ENCODE assay signal across 8 mouse cellular contexts in genomic region chr11:88164801-88165377, GRCm38 (mm10). TPM values are rescaled to one million over a fixed set of nuclear protein-coding genes. Genes with fewer than 3 reads are reported as not detected.
DNase-seq lines count a peak whose midpoint lies in the region; ATAC-seq lines count a peak whose summit lies in the region.

No protein-coding gene starts in this region.

- H3K27me3 ChIP-seq in embryonic facial prominence, embryonic 15.5 days: peaks cover 5% of the 10 kb centered on the region
- H3K27me3 ChIP-seq in limb, embryonic 13.5 days: peaks cover 22% of the 10 kb centered on the region
- no peaks in the 10 kb centered on the region for H3K27me3 ChIP-seq in stomach, embryonic 14.5 days (ENCODE audit: control insufficient read depth, insufficient read depth, low read length)

- intact Hi-C loops in heart, postnatal 25 days (cut with DNase I): loop anchor here (2.0 to 5.0 kb wide), 2 partner anchors 18 to 32 kb away; no protein-coding TSS in a partner anchor

- peaks cover 4% of the 10 kb centered on the region; the same call in 1 of the 2 replicates for H3K36me3 ChIP-seq in embryonic facial prominence, embryonic 15.5 days
- no peaks in the 10 kb centered on the region for H3K36me3 ChIP-seq in limb, embryonic 13.5 days
- no peaks in the 10 kb centered on the region for H3K36me3 ChIP-seq in stomach, embryonic 14.5 days (ENCODE audit: control insufficient read depth, insufficient read depth, low read length)

- H3K4me2 ChIP-seq in embryonic facial prominence, embryonic 15.5 days (replicated peaks): no peak overlapping the region
- H3K4me2 ChIP-seq in limb, embryonic 13.5 days (replicated peaks): peak overlapping the region; percentile 23
- no peak overlapping the region for H3K4me2 ChIP-seq in stomach, embryonic 14.5 days (replicated peaks; ENCODE audit: low read depth, low read length)

- DNase-seq in MN1 (ENCODE audit: low spot score): peak; percentile 44
- DNase-seq in adrenal gland, adult 2 months: peak; percentile 96
- DNase-seq in heart, postnatal 25 days (ENCODE audit: low spot score): peak; percentile 72
- no peak for DNase-seq in right cerebral cortex, postnatal 36 days (ENCODE audit: low spot score in 2 of 2)
- DNase-seq in layer of hippocampus, adult 18-20 months (ENCODE audit: low spot score in 2 of 2): no peak

- H3K27ac ChIP-seq in embryonic facial prominence, embryonic 15.5 days (replicated peaks): peak overlapping the region; percentile 88
- H3K27ac ChIP-seq in limb, embryonic 13.5 days: peak overlapping the region; percentile 77
- peak overlapping the region; percentile 81 for H3K27ac ChIP-seq in stomach, embryonic 14.5 days (ENCODE audit: low read length)

- H3K4me1 ChIP-seq in embryonic facial prominence, embryonic 15.5 days: peaks cover 62% of the 10 kb centered on the region
- peaks cover 52% of the 10 kb centered on the region for H3K4me1 ChIP-seq in limb, embryonic 13.5 days
- H3K4me1 ChIP-seq in stomach, embryonic 14.5 days (ENCODE audit: control insufficient read depth, insufficient read depth, low read length): peaks cover 38% of the 10 kb centered on the region

- peak; percentile 30; the same call in 1 of the 2 replicates for ATAC-seq in embryonic facial prominence, embryonic 15.5 days (ENCODE audit: insufficient number of reproducible peaks, low FRiP score, low TSS enrichment, low read depth)
- no peak for ATAC-seq in limb, embryonic 13.5 days (ENCODE audit: low FRiP score, low read depth)
- no peak for ATAC-seq in stomach, embryonic 14.5 days (ENCODE audit: insufficient number of reproducible peaks, insufficient read depth, low FRiP score, low read depth)

- H3K9ac ChIP-seq in embryonic facial prominence, embryonic 15.5 days: no peak overlapping the region
- H3K9ac ChIP-seq in limb, embryonic 13.5 days: peak overlapping the region; percentile 48
- no peak overlapping the region for H3K9ac ChIP-seq in stomach, embryonic 14.5 days (replicated peaks; ENCODE audit: low read depth, low read length)

- no peak overlapping the region for H3K4me3 ChIP-seq in embryonic facial prominence, embryonic 15.5 days (replicated peaks)
- H3K4me3 ChIP-seq in limb, embryonic 13.5 days: no peak overlapping the region
- no peak overlapping the region for H3K4me3 ChIP-seq in stomach, embryonic 14.5 days (ENCODE audit: low read depth, low read length)

- no peaks in the 10 kb centered on the region for H3K9me3 ChIP-seq in embryonic facial prominence, embryonic 15.5 days (replicated peaks)
- H3K9me3 ChIP-seq in limb, embryonic 13.5 days: no peaks in the 10 kb centered on the region
- no peaks in the 10 kb centered on the region for H3K9me3 ChIP-seq in stomach, embryonic 14.5 days (ENCODE audit: control insufficient read depth, low read depth, low read length)

- 16% methylated on average over 15 of the region's 15 CpGs for WGBS in embryonic facial prominence, embryonic 15.5 days
- 8% methylated on average over 15 of the region's 15 CpGs for WGBS in limb, embryonic 13.5 days
- WGBS in stomach, embryonic 14.5 days: 28% methylated on average over 14 of the region's 15 CpGs

RNA-seq across cellular contexts. Expression of gene Mrps23, which starts 39.3 kb away (rescaled TPM):
- 100 to 1,000 TPM; 194 to 208 TPM for total RNA-seq in adrenal gland, adult 2 months (2021)
- polyA plus RNA-seq in adrenal gland, adult 2 months (2012; rRNA removed): 44.9 and 51.2 TPM in 2 replicates
- polyA plus RNA-seq in embryonic facial prominence, embryonic 15.5 days (2015; fragmentation: Nextera tagmentation; extraction: Ambion mirVana): 58.4 and 61.6 TPM in 2 replicates
- total RNA-seq in heart, postnatal 25 days (2021): 100 to 1,000 TPM; 301 to 306 TPM
- polyA plus RNA-seq in limb, embryonic 13.5 days (2015; fragmentation: Nextera tagmentation; extraction: Ambion mirVana): 54.8 and 55.5 TPM in 2 replicates
- 58.6 and 59.2 TPM in 2 replicates for polyA plus RNA-seq in stomach, embryonic 14.5 days (2014; fragmentation: Nextera tagmentation; extraction: Ambion mirVana)
- 10 to 100 TPM; 63.8 to 77.8 TPM for total RNA-seq in layer of hippocampus, adult 18-20 months (2021)

Comparison
In these comparisons a context has a peak if more than half of its experiments do, and no peak if none do; other contexts are left out.
1. DNase-seq: peak in MN1 (single experiment), adrenal gland, adult 2 months (single experiment) and heart, postnatal 25 days (single experiment); none in right cerebral cortex, postnatal 36 days (0 of 2) and layer of hippocampus, adult 18-20 months (0 of 2).
2. Peak in every context shown above with its lines, with median percentiles within 50 percentile points of each other: H3K27ac ChIP-seq.